Mouse (Mus musculus) liver, embryonic 13.5 days (tissue): ENCODE results near the gene 6720489N17Rik. TPM values are rescaled to one million over a fixed set of nuclear protein-coding genes. Genes with fewer than 3 reads are reported as not detected.

Experiments used
- microRNA-seq: library from miRNA; unstranded; fragments of <30 nt; microRNA quantifications from one replicate; pipeline ENCODE4, GENCODE M21; 2016
- polyA plus RNA-seq: library from polyadenylated mRNA; unstranded; fragments of >200 nt; fragmentation: Nextera tagmentation; extraction: Ambion mirVana; gene quantifications from 2 replicates; pipeline ENCODE4 v1.2.1, GENCODE M21; 2015

Gene 6720489N17Rik
- polyA plus RNA-seq, 1 experiment from 2014 or later, result 3.0 TPM

Small RNA genes lying within 50 kb of the gene (microRNA-seq; reads per million reads assigned to microRNA genes)
- gene Gm24020, result not detected

Other genes starting within 250 kb of the 6720489N17Rik start
- gene Gm3604, start 241.0 kb downstream of the 6720489N17Rik start, polyA plus RNA-seq, result 4.1 and 4.6 TPM in 2 replicates
- 2.8 and 3.1 TPM in 2 replicates for gene Gm49359, start 157.3 kb downstream of the 6720489N17Rik start, polyA plus RNA-seq
- not detected in 2 replicates for gene Zfp935, start 65.7 kb downstream of the 6720489N17Rik start, polyA plus RNA-seq
- 6.1 and 7.0 TPM in 2 replicates for gene Zfp934, start 53.0 kb downstream of the 6720489N17Rik start, polyA plus RNA-seq
- gene Platr25, start 136.5 kb upstream of the 6720489N17Rik start, polyA plus RNA-seq, result 5.4 and 6.3 TPM in 2 replicates
- 1.6 and 1.9 TPM in 2 replicates for gene Gm5141, start 161.6 kb upstream of the 6720489N17Rik start, polyA plus RNA-seq
- 0.19 TPM in 1 of 2 replicates, not detected in the other for gene Fbp2, start 234.2 kb upstream of the 6720489N17Rik start, polyA plus RNA-seq